Mouse (Mus musculus) splenic B cell, adult 2 months (primary cell): ENCODE data around the gene Kcnk15.

ENCODE experiments used
- DNase-seq: peaks from one replicate; pipeline ENCODE4 v3.0.0-alpha.2; 2011; ENCODE audit warnings: low read depth, low spot score
- H3K27me3 ChIP-seq: 2 replicates; pipeline ENCODE4 v1.6.1; 2012; ENCODE audit warnings: mild to moderate bottlenecking, low read length, moderate library complexity, mixed read lengths; ENCODE audit not compliant: control insufficient read depth, poor library complexity, insufficient read depth, severe bottlenecking
- H3K36me3 ChIP-seq: 2 replicates; pipeline ENCODE4 v1.6.1; 2012; ENCODE audit warnings: mild to moderate bottlenecking, low read length, moderate library complexity, mixed read lengths; ENCODE audit not compliant: control insufficient read depth, poor library complexity, insufficient read depth, severe bottlenecking

Gene Kcnk15

DNA sequence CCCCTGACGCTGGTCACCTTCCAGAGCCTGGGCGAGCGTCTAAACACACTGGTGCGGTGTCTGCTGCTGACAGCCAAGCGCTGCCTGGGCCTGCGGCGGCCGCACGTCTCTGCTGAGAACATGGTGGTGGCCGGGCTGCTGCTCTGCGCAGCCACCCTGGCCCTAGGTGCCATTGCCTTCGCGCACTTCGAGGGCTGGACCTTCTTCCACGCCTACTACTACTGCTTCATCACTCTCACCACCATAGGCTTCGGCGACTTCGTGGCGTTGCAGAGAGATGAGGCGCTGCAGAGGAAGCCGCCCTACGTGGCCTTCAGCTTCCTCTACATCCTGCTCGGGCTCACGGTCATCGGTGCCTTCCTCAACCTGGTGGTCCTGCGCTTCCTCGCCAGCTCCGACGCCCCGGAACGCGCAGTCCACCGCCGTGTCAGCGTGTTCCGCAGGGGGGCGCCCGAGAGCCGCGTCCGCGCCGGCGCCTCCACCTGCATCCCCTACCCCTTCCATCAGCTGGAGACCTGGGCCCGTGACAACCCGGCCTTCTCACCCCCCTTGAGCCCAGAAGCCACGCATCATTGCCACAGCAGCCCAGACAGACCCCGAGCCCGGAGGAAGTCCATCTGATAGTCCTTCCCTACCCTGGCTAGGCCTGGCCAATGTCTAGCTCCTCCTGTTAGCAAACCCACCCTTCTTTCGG, 5.0 kb downstream of the Kcnk15 start:
- H3K36me3 ChIP-seq, result no peaks in the 10 kb centered on the region
- no peak for DNase-seq
- H3K27me3 ChIP-seq, result no peaks in the 10 kb centered on the region; the same call in 1 of the 2 replicates

GRCm38 (mm10) chr2:163865311-163865710, 11.9 kb downstream of the Kcnk15 start:
- no peaks in the 10 kb centered on the region for H3K27me3 ChIP-seq
- DNase-seq, result no peak
- no peaks in the 10 kb centered on the region for H3K36me3 ChIP-seq

DNA sequence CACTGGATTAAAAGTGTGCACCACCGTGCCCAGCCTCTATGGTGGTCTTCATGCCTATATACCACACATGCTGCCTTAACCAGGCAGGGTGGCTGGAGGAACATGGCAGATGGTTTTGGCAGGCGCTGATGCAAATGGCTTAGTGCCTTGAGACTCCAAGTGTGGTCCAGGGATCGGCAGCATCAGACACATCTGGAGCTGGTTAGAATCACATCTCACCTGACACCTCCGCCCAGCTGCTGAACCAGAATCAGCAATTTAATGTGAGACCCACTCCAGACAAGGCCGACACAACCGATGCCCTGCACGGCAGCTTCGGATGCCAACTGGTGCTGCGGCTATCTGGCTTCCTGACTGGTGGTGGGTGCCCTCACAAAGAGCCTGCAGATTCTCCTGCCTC, 12.6 kb downstream of the Kcnk15 start:
- no peak for DNase-seq
- Histone ChIP-seq H3K36me3 (no peaks in the 10 kb centered on the region), H3K27me3 (no peaks in the 10 kb centered on the region)

GRCm38 (mm10) chr2:163869783-163870182, 16.3 kb downstream of the Kcnk15 start:
- H3K36me3 ChIP-seq, result no peaks in the 10 kb centered on the region
- DNase-seq, result no peak
- no peaks in the 10 kb centered on the region for H3K27me3 ChIP-seq

DNA sequence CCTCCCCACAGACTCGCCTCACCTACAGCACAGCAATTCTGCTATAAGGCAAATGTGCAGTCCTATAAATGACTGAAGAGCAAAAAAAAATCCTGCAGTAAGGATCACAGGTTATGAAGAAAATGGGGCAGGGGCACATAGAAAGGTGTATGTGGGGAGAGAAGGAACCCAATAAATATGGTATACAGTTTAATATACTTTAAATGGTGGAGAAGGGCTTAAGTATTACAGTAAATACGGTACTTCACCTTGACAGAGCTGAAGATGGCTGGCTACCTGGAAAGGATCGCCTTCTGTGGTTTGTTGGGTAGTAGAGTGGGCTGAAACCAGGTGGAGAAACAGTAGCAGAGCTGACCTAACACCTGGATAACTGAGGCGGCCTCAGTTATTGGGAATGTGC, 17.8 kb downstream of the Kcnk15 start:
- Histone ChIP-seq H3K36me3 (no peaks in the 10 kb centered on the region), H3K27me3 (no peaks in the 10 kb centered on the region)
- no peak for DNase-seq

DNA sequence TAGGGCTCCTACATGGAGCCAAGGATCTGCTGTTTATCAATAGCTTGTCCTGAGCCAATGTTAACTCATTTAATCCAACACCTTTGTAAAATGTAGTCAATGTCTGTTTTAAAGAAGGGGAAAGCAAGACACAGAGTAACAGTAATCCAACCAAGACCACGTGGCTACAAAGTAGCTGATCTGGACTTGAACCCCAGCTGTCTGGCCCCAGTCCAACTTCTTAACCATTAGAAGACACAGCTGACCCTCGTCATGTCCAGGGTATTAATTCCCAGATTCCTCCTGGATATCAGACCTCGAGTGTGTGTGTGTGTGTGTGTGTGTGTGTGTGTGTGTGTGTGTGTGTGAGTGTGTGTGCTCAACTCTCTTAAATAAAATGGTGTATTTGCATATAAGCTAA, 18.5 kb downstream of the Kcnk15 start:
- no peak for DNase-seq
- Histone ChIP-seq H3K36me3 (no peaks in the 10 kb centered on the region), H3K27me3 (no peaks in the 10 kb centered on the region)

DNA sequence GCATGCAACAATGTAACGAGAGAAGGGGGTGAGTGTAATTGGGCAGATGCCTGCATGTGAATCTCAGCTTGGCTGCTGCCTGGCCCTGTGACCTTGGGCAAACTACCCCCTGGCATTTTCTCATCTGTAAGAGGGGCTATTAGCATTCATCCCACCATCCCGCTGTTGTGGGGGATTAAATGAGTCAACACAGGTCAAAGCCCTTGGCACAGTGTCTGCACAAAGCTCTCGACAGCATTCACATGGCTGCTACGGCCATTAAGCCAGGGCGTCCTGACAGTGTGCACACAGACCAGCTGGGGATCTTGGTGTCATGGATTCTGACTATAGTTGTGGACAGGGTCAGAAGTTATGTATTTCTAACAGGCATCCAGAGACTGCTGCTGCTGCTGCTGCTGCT, 21.4 kb downstream of the Kcnk15 start:
- DNase-seq, result no peak
- Histone ChIP-seq H3K36me3 (no peaks in the 10 kb centered on the region), H3K27me3 (no peaks in the 10 kb centered on the region)

- H3K36me3 ChIP-seq, result no peaks in the 10 kb centered on the region
- DNase-seq, result no peak
- H3K27me3 ChIP-seq, result no peaks in the 10 kb centered on the region
Observed at GRCm38 (mm10) chr2:163875484-163875883, 22.0 kb downstream of the Kcnk15 start.

- DNase-seq, result no peak
- Histone ChIP-seq H3K36me3 (no peaks in the 10 kb centered on the region), H3K27me3 (no peaks in the 10 kb centered on the region)
Observed at GRCm38 (mm10) chr2:163876830-163877498, 23.5 kb downstream of the Kcnk15 start.

DNA sequence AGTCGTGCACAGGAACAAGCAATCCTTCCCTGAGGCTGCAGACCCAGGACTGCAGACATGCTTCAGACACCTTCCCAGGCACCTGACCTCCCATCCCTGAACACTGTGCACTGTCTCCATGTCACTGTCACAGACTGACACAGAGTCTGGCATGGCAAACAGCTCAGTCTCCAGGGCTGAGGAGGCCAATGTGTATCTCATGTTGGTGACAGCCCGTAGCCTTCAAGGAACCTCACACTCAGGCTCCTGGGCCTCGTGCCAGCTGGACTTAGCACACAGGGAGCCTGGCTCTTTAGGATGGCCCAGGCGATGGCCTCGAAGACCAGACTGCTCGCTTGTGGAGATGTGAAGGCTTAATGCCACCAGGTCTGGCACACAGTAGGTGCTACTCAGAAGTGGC, 27.4 kb downstream of the Kcnk15 start:
- no peak for DNase-seq
- H3K27me3 ChIP-seq, result no peaks in the 10 kb centered on the region
- H3K36me3 ChIP-seq, result no peaks in the 10 kb centered on the region

- Histone ChIP-seq H3K36me3 (no peaks in the 10 kb centered on the region), H3K27me3 (no peaks in the 10 kb centered on the region)
- DNase-seq, result no peak
Observed at GRCm38 (mm10) chr2:163882859-163883652, 29.6 kb downstream of the Kcnk15 start.

- H3K36me3 ChIP-seq, result no peaks in the 10 kb centered on the region
- peak; percentile 2 for DNase-seq
Observed at GRCm38 (mm10) chr2:163889411-163889810, 36.0 kb downstream of the Kcnk15 start.

DNA sequence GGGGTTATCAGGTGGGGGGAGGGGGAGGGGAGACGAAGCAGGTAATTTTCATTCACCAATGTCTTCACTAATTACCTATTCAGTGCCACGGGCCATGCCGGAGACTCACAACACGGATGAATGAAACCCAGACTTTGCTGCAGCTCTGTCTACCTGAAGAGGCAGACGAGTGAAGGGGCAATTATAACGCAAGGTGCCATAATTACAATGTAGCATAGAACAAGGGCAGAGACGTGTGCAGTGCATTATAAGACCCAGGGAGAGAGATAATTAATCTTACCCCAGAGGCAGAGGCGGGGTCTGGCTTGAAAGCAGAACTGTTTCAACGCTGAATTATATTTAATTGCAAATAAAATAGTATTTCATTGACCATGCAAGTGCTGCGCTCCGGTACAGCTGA, 37.1 kb downstream of the Kcnk15 start:
- no peaks in the 10 kb centered on the region for H3K27me3 ChIP-seq
- H3K36me3 ChIP-seq, result no peaks in the 10 kb centered on the region
- DNase-seq, result no peak

More at GRCm38 (mm10) chr2:163889411-163889810, 36.0 kb downstream of the Kcnk15 start:
- H3K27me3 ChIP-seq, result no peaks in the 10 kb centered on the region

DNA sequence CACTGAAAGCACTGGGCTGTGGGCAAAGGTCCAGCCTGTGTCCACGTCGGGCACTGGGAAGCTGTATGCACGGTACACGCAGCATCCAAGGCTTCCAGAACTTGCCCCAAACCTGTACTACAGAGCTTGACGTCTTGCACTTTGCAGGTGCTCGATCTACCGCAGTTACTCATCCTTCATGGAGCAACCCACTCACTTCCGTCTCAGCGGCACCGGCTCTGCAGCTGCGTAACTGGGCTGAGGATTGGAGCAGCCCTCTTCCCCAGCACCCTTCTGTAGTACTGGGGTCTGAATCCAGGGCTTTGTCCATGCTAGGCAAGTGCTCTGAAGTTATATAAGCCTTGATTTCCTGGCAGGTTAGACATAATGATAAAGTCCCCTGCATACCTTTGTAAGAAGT, 37.8 kb downstream of the Kcnk15 start:
- no peaks in the 10 kb centered on the region for H3K27me3 ChIP-seq
- no peaks in the 10 kb centered on the region for H3K36me3 ChIP-seq
- DNase-seq, result no peak
